Mouse (Mus musculus): Measurements from ENCODE around the gene Parp11. TPM values are rescaled to one million over a fixed set of nuclear protein-coding genes. Genes with fewer than 3 reads are reported as not detected.

The Parp11 gene
- total and polyA plus RNA-seq, 3 experiments, result 9.2 to 10.4 (median 9.7) TPM

DNA sequence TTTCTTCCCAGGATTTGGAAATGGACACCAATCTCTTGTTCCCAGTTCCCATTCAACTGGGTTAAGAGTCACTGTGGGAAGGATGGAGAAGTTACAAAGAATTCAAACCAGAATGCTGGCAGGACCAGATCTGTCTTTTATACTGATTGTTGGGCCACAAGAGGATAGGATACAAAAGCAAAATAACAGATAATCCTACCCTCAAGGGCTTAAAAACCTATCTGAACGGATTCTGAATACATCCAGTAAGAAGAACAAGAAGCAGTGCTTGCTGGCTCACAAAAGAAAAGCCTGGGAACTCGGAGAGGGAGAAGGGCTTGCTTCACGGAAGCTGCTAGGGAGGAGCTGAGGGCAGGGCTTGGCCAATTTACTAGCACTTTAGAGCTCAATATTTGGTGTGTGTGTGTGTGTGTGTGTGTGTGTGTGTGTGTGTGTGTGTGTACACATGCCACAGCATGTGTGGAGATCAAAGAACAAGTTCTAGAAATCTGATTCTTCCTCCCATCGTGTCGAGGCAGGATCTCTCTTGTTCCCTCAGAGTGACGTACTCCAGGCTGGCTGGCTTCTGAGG lies 15.4 kb upstream of the Parp11 start:
- Histone ChIP-seq H3K4me3 (replicated peaks in 1 of 3; ENCODE audit: low read depth in 2 of 3, low read length in 2 of 3, poor library complexity in 1 of 3) (no peak overlapping the region), H3K4me2 (ENCODE audit: insufficient read depth, low read depth, poor library complexity, severe bottlenecking) (no peak overlapping the region), H3K9me3 (replicated peaks; ENCODE audit: low read length) (peaks cover 4% of the 10 kb centered on the region), H3K4me1 (ENCODE audit: control insufficient read depth in 1 of 2, insufficient read depth in 2 of 2) (no peaks in the 10 kb centered on the region), H3K9ac (ENCODE audit: insufficient read depth, low read depth) (no peak overlapping the region), H3K27me3 (replicated peaks) (peaks cover 29% of the 10 kb centered on the region), H3K27ac (ENCODE audit: insufficient read depth, low read depth) (no peak overlapping the region), H3K79me2 (replicated peaks; ENCODE audit: control insufficient read depth, extremely low read depth, insufficient read depth, poor library complexity, severe bottlenecking) (no peaks in the 10 kb centered on the region), H3K36me3 (replicated peaks in 1 of 2; ENCODE audit: control insufficient read depth in 1 of 2, insufficient read depth in 1 of 2, low read length in 1 of 2) (no peaks in the 10 kb centered on the region)
- in situ Hi-C loops (cut with MboI; ENCODE audit: low pct_ligation_motif_present, low pct_unique_long_range_greater_than_20kb, low sequenced_read_pairs), result no loop called here
- DNase-seq (ENCODE audit: extremely low read depth), result no peak
- dilution Hi-C loops (cut with MboI; ENCODE audit: extremely low pct_ligation_motif_present, extremely low pct_unique_long_range_greater_than_20kb, low sequenced_read_pairs), result no loop called here
- TF ChIP-seq UBTF (IDR thresholded peaks at IDR 0.05; ENCODE audit: low read depth, low read length) (no peak), RCOR1 (conservative IDR thresholded peaks at IDR 0.05; ENCODE audit: low read depth, low read length) (no peak), ZKSCAN1 (IDR thresholded peaks at IDR 0.05; ENCODE audit: borderline replicate concordance, low read depth, low read length) (no peak), NELFE (IDR thresholded peaks at IDR 0.05; ENCODE audit: low read depth, low read length) (no peak), IRF4 (IDR thresholded peaks at IDR 0.05; ENCODE audit: low read depth, low read length) (no peak), ZC3H11A (IDR thresholded peaks at IDR 0.05; ENCODE audit: low read depth, low read length) (no peak), JUND (conservative IDR thresholded peaks at IDR 0.05; ENCODE audit: low read depth, low read length) (no peak), MAFK (IDR thresholded peaks at IDR 0.05; ENCODE audit: insufficient replicate concordance, low read length) (no peak), PAX5 (IDR thresholded peaks at IDR 0.05; ENCODE audit: low read length) (no peak), JUN (IDR thresholded peaks at IDR 0.05; ENCODE audit: insufficient read depth, low read depth, low read length) (no peak), USF2 (conservative IDR thresholded peaks at IDR 0.05; ENCODE audit: low read depth, low read length) (no peak), POLR2AphosphoS2 (IDR thresholded peaks at IDR 0.05; ENCODE audit: low read depth, low read length) (no peak), ETS1 (conservative IDR thresholded peaks at IDR 0.05; ENCODE audit: low read depth, low read length) (no peak), MAX (IDR thresholded peaks at IDR 0.05; ENCODE audit: low read length) (no peak), NRF1 (IDR thresholded peaks at IDR 0.05; ENCODE audit: low read depth, low read length) (no peak), USF1 (IDR thresholded peaks at IDR 0.05; ENCODE audit: low read depth, low read length) (no peak), ZNF384 (IDR thresholded peaks at IDR 0.05; ENCODE audit: low read depth, low read length) (no peak), POLR2A (IDR thresholded peaks at IDR 0.05; ENCODE audit: low read depth, low read length) (no peak), MAZ (IDR thresholded peaks at IDR 0.05; ENCODE audit: low read depth, low read length) (no peak), ZMIZ1 (IDR thresholded peaks at IDR 0.05; ENCODE audit: low read depth, low read length) (no peak)

DNA sequence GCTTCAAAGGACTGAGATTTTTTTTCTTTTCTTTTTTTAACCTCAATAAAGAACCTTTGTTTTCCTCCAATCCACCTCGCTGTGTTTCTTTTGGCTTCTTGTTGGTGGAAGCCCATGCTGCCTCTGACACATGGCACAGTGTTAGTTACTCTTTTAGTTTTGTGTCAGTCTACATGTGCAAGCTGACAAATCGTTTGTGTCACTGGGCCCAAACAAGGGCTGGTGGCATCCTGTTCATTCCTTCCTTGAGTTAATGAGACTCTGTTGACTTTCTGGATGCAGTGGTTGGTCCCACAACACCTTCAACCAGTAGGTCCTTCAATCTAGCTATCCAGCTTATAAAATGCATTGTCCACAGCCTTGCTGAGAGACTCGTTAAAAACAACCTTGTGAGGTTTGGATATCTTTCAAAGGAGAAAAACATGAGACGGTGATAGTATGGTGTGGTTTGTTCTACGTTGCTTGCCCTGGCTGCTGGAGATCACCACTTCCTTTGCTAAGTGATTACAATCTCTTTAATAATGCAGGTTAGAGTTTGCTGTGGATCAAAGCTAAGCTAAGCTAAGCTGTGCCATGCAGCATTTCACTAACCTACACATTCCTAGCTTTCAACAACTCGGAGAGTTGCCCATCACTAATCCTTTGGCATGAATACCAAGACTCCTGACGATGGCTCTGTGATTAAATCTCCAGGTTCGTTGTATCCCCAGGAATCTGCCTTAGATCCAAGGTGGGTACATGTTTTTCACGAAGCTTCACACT lies 12.6 kb upstream of the Parp11 start:
- peaks cover 23% of the 10 kb centered on the region for H3K27me3 ChIP-seq (replicated peaks)
- no peak overlapping the region for H3K27ac ChIP-seq (ENCODE audit: insufficient read depth, low read depth)
- DNase-seq (ENCODE audit: extremely low read depth), result no peak
- dilution Hi-C loops (cut with MboI; ENCODE audit: extremely low pct_ligation_motif_present, extremely low pct_unique_long_range_greater_than_20kb, low sequenced_read_pairs), result no loop called here
- H3K4me1 ChIP-seq (ENCODE audit: control insufficient read depth in 1 of 2, insufficient read depth in 2 of 2), result no peaks in the 10 kb centered on the region
- H3K36me3 ChIP-seq (replicated peaks in 1 of 2; ENCODE audit: control insufficient read depth in 1 of 2, insufficient read depth in 1 of 2, low read length in 1 of 2), result no peaks in the 10 kb centered on the region
- H3K9ac ChIP-seq (ENCODE audit: insufficient read depth, low read depth), result no peak overlapping the region
- no peaks in the 10 kb centered on the region for H3K79me2 ChIP-seq (replicated peaks; ENCODE audit: control insufficient read depth, extremely low read depth, insufficient read depth, poor library complexity, severe bottlenecking)
- in situ Hi-C loops (cut with MboI; ENCODE audit: low pct_ligation_motif_present, low pct_unique_long_range_greater_than_20kb, low sequenced_read_pairs), result no loop called here
- H3K9me3 ChIP-seq (replicated peaks; ENCODE audit: low read length), result no peaks in the 10 kb centered on the region
- H3K4me2 ChIP-seq (ENCODE audit: insufficient read depth, low read depth, poor library complexity, severe bottlenecking), result no peak overlapping the region
- TF ChIP-seq JUN (IDR thresholded peaks at IDR 0.05; ENCODE audit: insufficient read depth, low read depth, low read length) (no peak), CHD2 (IDR thresholded peaks at IDR 0.05; ENCODE audit: low read length) (no peak), CHD1 (IDR thresholded peaks at IDR 0.05; ENCODE audit: low read depth, low read length) (no peak), MAFK (IDR thresholded peaks at IDR 0.05; ENCODE audit: insufficient replicate concordance, low read length) (no peak), NELFE (IDR thresholded peaks at IDR 0.05; ENCODE audit: low read depth, low read length) (no peak), GABPA (IDR thresholded peaks at IDR 0.05; ENCODE audit: insufficient replicate concordance, low read depth, low read length) (no peak), USF1 (IDR thresholded peaks at IDR 0.05; ENCODE audit: low read depth, low read length) (no peak), ETS1 (conservative IDR thresholded peaks at IDR 0.05; ENCODE audit: low read depth, low read length) (no peak), ZMIZ1 (IDR thresholded peaks at IDR 0.05; ENCODE audit: low read depth, low read length) (no peak), ZC3H11A (IDR thresholded peaks at IDR 0.05; ENCODE audit: low read depth, low read length) (no peak), UBTF (IDR thresholded peaks at IDR 0.05; ENCODE audit: low read depth, low read length) (no peak), JUND (conservative IDR thresholded peaks at IDR 0.05; ENCODE audit: low read depth, low read length) (no peak), TBP (conservative IDR thresholded peaks at IDR 0.05; ENCODE audit: low read depth, low read length) (no peak), RCOR1 (conservative IDR thresholded peaks at IDR 0.05; ENCODE audit: low read depth, low read length) (no peak), MYC (IDR thresholded peaks at IDR 0.05; ENCODE audit: low read depth, low read length) (no peak), NRF1 (IDR thresholded peaks at IDR 0.05; ENCODE audit: low read depth, low read length) (no peak), MEF2A (IDR thresholded peaks at IDR 0.05; ENCODE audit: borderline replicate concordance, low read depth, low read length) (no peak)
- no peak overlapping the region for H3K4me3 ChIP-seq (replicated peaks in 1 of 3; ENCODE audit: low read depth in 2 of 3, low read length in 2 of 3, poor library complexity in 1 of 3)

All from CH12.LX (cell line).